16 mouse cellular contexts compared by ENCODE assay signal in genomic region chr2:13930724-13931123, GRCm38 (mm10).
"Had no signal": no experiment of that assay in that cellular context is flagged by ENCODE, and none has a peak within 500 bp of the region (broad histone marks: within the 10 kb centered on the region; RNA-seq: fewer than 3 reads in every experiment).

No protein-coding gene starts in this region.

- H3K4me2 ChIP-seq: neural tube, embryonic 12.5 days; neural tube, embryonic 13.5 days; stomach, embryonic 15.5 days had no signal

- H3K4me1 ChIP-seq: neural tube, embryonic 12.5 days; neural tube, embryonic 13.5 days; stomach, embryonic 15.5 days had no signal

- H3K27me3 ChIP-seq: neural tube, embryonic 12.5 days; neural tube, embryonic 13.5 days; stomach, embryonic 15.5 days had no signal

- DNase-seq: retina, postnatal 1 day; right cerebral cortex, adult 18-20 months; right cerebral cortex, postnatal 14 days; right cerebral cortex, postnatal 25 days; right cerebral cortex, postnatal 4 days; spleen, adult 18-20 months; thymus, adult 18-20 months; thymus, adult 2 months; thymus, postnatal 14 days; thymus, postnatal 25 days; thymus, postnatal 36 days; thymus, postnatal 4 days had no signal

- H3K9ac ChIP-seq: neural tube, embryonic 12.5 days; neural tube, embryonic 13.5 days; stomach, embryonic 15.5 days had no signal

- H3K4me3 ChIP-seq: neural tube, embryonic 12.5 days; neural tube, embryonic 13.5 days; stomach, embryonic 15.5 days had no signal

- H3K9me3 ChIP-seq: neural tube, embryonic 12.5 days; neural tube, embryonic 13.5 days; stomach, embryonic 15.5 days had no signal

- H3K27ac ChIP-seq: neural tube, embryonic 12.5 days; neural tube, embryonic 13.5 days; stomach, embryonic 15.5 days; stomach, postnatal 0 days had no signal

- H3K36me3 ChIP-seq: neural tube, embryonic 12.5 days; neural tube, embryonic 13.5 days; stomach, embryonic 15.5 days had no signal
